Mouse (Mus musculus) intestine, embryonic 14.5 days (tissue): Measurements from ENCODE around the gene Fkbp8. TPM values are rescaled to one million over a fixed set of nuclear protein-coding genes. Genes with fewer than 3 reads are reported as not detected.
A peak's percentile ranks its signal among the peaks of the same experiment; 100 is the strongest.

Experiments
- ATAC-seq: fragments of 200-750 bp; cut with Nextera tagmentation; replicated peaks from 2 replicates; pipeline ENCODE4 v1.8.0; 2017; ENCODE audit warnings: low read depth, moderate number of reproducible peaks, moderate TSS enrichment, moderate library complexity; ENCODE audit not compliant: low FRiP score, low TSS enrichment
- DNase-seq: peaks from one replicate; pipeline ENCODE4 v3.0.0-alpha.2; 2018; ENCODE audit warnings: low spot score
- H3K27ac ChIP-seq: fragments of 300-500 bp; sonication (generic); 2 replicates; pipeline ENCODE4 v1.5.1; 2014; ENCODE audit warnings: low read depth, mild to moderate bottlenecking, control low read depth
- H3K27me3 ChIP-seq: fragments of 300-500 bp; sonication (generic); replicated peaks from 2 replicates; pipeline ENCODE4 v1.6.1; 2014; ENCODE audit warnings: low read length, control low read depth; ENCODE audit not compliant: control insufficient read depth, insufficient read depth
- H3K36me3 ChIP-seq: fragments of 300-500 bp; sonication (generic); 2 replicates; pipeline ENCODE4 v1.6.1; 2014; ENCODE audit warnings: low read length, control low read depth; ENCODE audit not compliant: control insufficient read depth, insufficient read depth
- H3K4me1 ChIP-seq: fragments of 300-500 bp; sonication (generic); replicated peaks from 2 replicates; pipeline ENCODE4 v1.6.1; 2014; ENCODE audit warnings: low read length, control low read depth, mixed read lengths; ENCODE audit not compliant: control insufficient read depth, insufficient read depth
- H3K4me2 ChIP-seq: fragments of 300-500 bp; sonication (generic); 2 replicates; pipeline ENCODE4 v1.6.1; 2014; ENCODE audit warnings: low read length
- H3K4me3 ChIP-seq: fragments of 300-500 bp; sonication (generic); 2 replicates; pipeline ENCODE4 v1.5.1; 2014; ENCODE audit warnings: low read depth, low read length, control low read depth, mixed read lengths
- H3K9ac ChIP-seq: fragments of 300-500 bp; sonication (generic); 2 replicates; pipeline ENCODE4 v1.6.1; 2014; ENCODE audit warnings: mild to moderate bottlenecking, low read length
- H3K9me3 ChIP-seq: fragments of 300-500 bp; sonication (generic); 2 replicates; pipeline ENCODE4 v1.6.1; 2016; ENCODE audit warnings: low read length, control low read depth; ENCODE audit not compliant: control insufficient read depth
- WGBS: fragments of 180-500 bp; shearing (Covaris S2); extraction: QIAGEN DNeasy Blood & Tissue Kit; methylation state at CpG from one replicate; pipeline ENCODE4 v1.1.7; 2014; 5-methylcytosine and 5-hydroxymethylcytosine counted together
- polyA plus RNA-seq: library from polyadenylated mRNA; unstranded; fragments of >200 nt; fragmentation: Nextera tagmentation; extraction: Ambion mirVana; gene quantifications from 2 replicates; pipeline ENCODE4 v1.2.1, GENCODE M21; 2014

The Fkbp8 gene
- polyA plus RNA-seq, 1 experiment from 2014 or later: 278 TPM

GRCm38 (mm10) chr8:70530314-70530713 lies 2.8 kb downstream of the Fkbp8 start:
- ATAC-seq (no peak), DNase-seq (no peak)
- Histone ChIP-seq H3K9ac (no peak overlapping the region), H3K36me3 (peaks cover 56% of the 10 kb centered on the region), H3K4me1 (peaks cover 13% of the 10 kb centered on the region), H3K4me2 (no peak overlapping the region), H3K9me3 (no peaks in the 10 kb centered on the region), H3K27ac (no peak overlapping the region), H3K4me3 (no peak overlapping the region), H3K27me3 (no peaks in the 10 kb centered on the region)
- 93% methylated on average over 2 of the region's 2 CpGs for WGBS

GRCm38 (mm10) chr8:70534281-70534680 lies 6.8 kb downstream of the Fkbp8 start:
- WGBS: 96% methylated on average over 12 of the region's 12 CpGs
- no peaks in the 10 kb centered on the region for H3K27me3 ChIP-seq
- H3K4me3 ChIP-seq: no peak overlapping the region
- 0 out of 2 replicates have a peak, but pooled peaks cover 1% of the 10 kb centered on the region for H3K4me1 ChIP-seq
- no peak for DNase-seq
- H3K36me3 ChIP-seq: peaks cover 74% of the 10 kb centered on the region
- ATAC-seq: no peak
- H3K27ac ChIP-seq: no peak overlapping the region
- H3K9ac ChIP-seq: no peak overlapping the region
- no peak overlapping the region for H3K4me2 ChIP-seq
- no peaks in the 10 kb centered on the region for H3K9me3 ChIP-seq

- H3K27me3 ChIP-seq: no peaks in the 10 kb centered on the region
- 99% methylated on average over 3 of the region's 3 CpGs for WGBS
- no peak overlapping the region for H3K9ac ChIP-seq
- no peaks in the 10 kb centered on the region for H3K9me3 ChIP-seq
- no peak overlapping the region for H3K4me2 ChIP-seq
- H3K4me3 ChIP-seq: no peak overlapping the region
- ATAC-seq (no peak), DNase-seq (no peak)
- H3K4me1 ChIP-seq: peaks cover 3% of the 10 kb centered on the region
- peaks cover 68% of the 10 kb centered on the region for H3K36me3 ChIP-seq
- H3K27ac ChIP-seq: no peak overlapping the region
These were observed 7.7 kb downstream of the Fkbp8 start for GRCm38 (mm10) chr8:70535221-70535620.

GRCm38 (mm10) chr8:70535701-70536100 lies 8.2 kb downstream of the Fkbp8 start:
- ATAC-seq: no peak

GRCm38 (mm10) chr8:70538024-70538579 lies 10.6 kb downstream of the Fkbp8 start:
- no peaks in the 10 kb centered on the region for H3K27me3 ChIP-seq
- ATAC-seq (peak; percentile 7; the same call in 1 of the 2 replicates), DNase-seq (peak; percentile 73)
- peaks cover 40% of the 10 kb centered on the region for H3K36me3 ChIP-seq
- no peaks in the 10 kb centered on the region for H3K9me3 ChIP-seq
- H3K4me1 ChIP-seq: peaks cover 19% of the 10 kb centered on the region
- H3K4me2 ChIP-seq: peak overlapping the region; percentile 96
- H3K4me3 ChIP-seq: peak overlapping the region; percentile 79
- peak overlapping the region; percentile 94 for H3K27ac ChIP-seq
- H3K9ac ChIP-seq: peak overlapping the region; percentile 54
- WGBS: 13% methylated on average over 24 of the region's 24 CpGs

More at GRCm38 (mm10) chr8:70535701-70536100, 8.2 kb downstream of the Fkbp8 start:
- no peaks in the 10 kb centered on the region for H3K27me3 ChIP-seq
- H3K4me2 ChIP-seq: no peak overlapping the region
- 89% methylated on average over 2 of the region's 2 CpGs for WGBS
- no peak overlapping the region for H3K27ac ChIP-seq
- no peak overlapping the region for H3K9ac ChIP-seq
- H3K36me3 ChIP-seq: peaks cover 64% of the 10 kb centered on the region
- H3K4me3 ChIP-seq: no peak overlapping the region
- peaks cover 7% of the 10 kb centered on the region for H3K4me1 ChIP-seq
- no peak for DNase-seq
- H3K9me3 ChIP-seq: no peaks in the 10 kb centered on the region

- ATAC-seq: peak; percentile 74
- H3K27ac ChIP-seq: peak overlapping the region; percentile 94
- under 1% methylated on average over 32 of the region's 32 CpGs for WGBS
These were observed 11.1 kb downstream of the Fkbp8 start for GRCm38 (mm10) chr8:70538633-70539076.

GRCm38 (mm10) chr8:70539077-70539813 lies 11.7 kb downstream of the Fkbp8 start, which contains the start of gene Ell:
TSS of gene Ell (plus strand) at chr8:70539457.
- DNase-seq: peak; percentile 99
- WGBS: under 1% methylated on average over 58 of the region's 58 CpGs

More at GRCm38 (mm10) chr8:70538633-70539076, 11.1 kb downstream of the Fkbp8 start:
- Histone ChIP-seq H3K4me1 (peaks cover 20% of the 10 kb centered on the region), H3K27me3 (no peaks in the 10 kb centered on the region), H3K36me3 (peaks cover 35% of the 10 kb centered on the region), H3K9ac (peak overlapping the region; percentile 84), H3K9me3 (no peaks in the 10 kb centered on the region), H3K4me2 (peak overlapping the region; percentile 96), H3K4me3 (peak overlapping the region; percentile 79)
- DNase-seq: peak; percentile 100

GRCm38 (mm10) chr8:70540013-70540506 lies 12.5 kb downstream of the Fkbp8 start:
- DNase-seq: no peak
- WGBS: 8% methylated on average over 4 of the region's 4 CpGs

More at GRCm38 (mm10) chr8:70539077-70539813, 11.7 kb downstream of the Fkbp8 start, which contains the start of gene Ell:
- Histone ChIP-seq H3K36me3 (peaks cover 29% of the 10 kb centered on the region), H3K4me3 (peak within 1 kb of the TSS; percentile 79), H3K27ac (peak within 1 kb of the TSS; percentile 94), H3K4me2 (peak within 1 kb of the TSS; percentile 96), H3K27me3 (no peaks in the 10 kb centered on the region), H3K9me3 (no peaks in the 10 kb centered on the region), H3K4me1 (peaks cover 26% of the 10 kb centered on the region), H3K9ac (peak within 1 kb of the TSS; percentile 84)
- ATAC-seq: peak; percentile 91

More at GRCm38 (mm10) chr8:70540013-70540506, 12.5 kb downstream of the Fkbp8 start:
- peaks cover 21% of the 10 kb centered on the region for H3K36me3 ChIP-seq
- H3K9me3 ChIP-seq: no peaks in the 10 kb centered on the region
- peak overlapping the region; percentile 96 for H3K4me2 ChIP-seq
- H3K4me3 ChIP-seq: peak overlapping the region; percentile 79
- H3K27ac ChIP-seq: peak overlapping the region; percentile 94; the same call in 1 of the 2 replicates
- H3K9ac ChIP-seq: peak overlapping the region; percentile 84
- no peak for ATAC-seq
- peaks cover 26% of the 10 kb centered on the region for H3K4me1 ChIP-seq
- H3K27me3 ChIP-seq: no peaks in the 10 kb centered on the region
